Mouse (Mus musculus): ENCODE data around the gene A3galt2. TPM values are rescaled to one million over a fixed set of nuclear protein-coding genes. Genes with fewer than 3 reads are reported as not detected.
A peak's percentile ranks its signal among the peaks of the same experiment; 100 is the strongest.

A3galt2 gene
- polyA plus RNA-seq (2012; rRNA removed): 0.16 and 0.39 TPM in 2 replicates

GRCm38 (mm10) chr4:128755064-128755463, at the start of gene A3galt2:
TSS of gene A3galt2 (plus strand) at chr4:128755364.
- Histone ChIP-seq H3K36me3 (ENCODE audit: control insufficient read depth, insufficient read depth, low read length) (0 out of 2 replicates have a peak, but pooled peaks cover 2% of the 10 kb centered on the region), H3K27ac (ENCODE audit: insufficient read depth, low read depth, low read length) (no peak within 1 kb of the TSS), H3K4me3 (ENCODE audit: insufficient read depth, low read depth, low read length) (no peak within 1 kb of the TSS), H3K27me3 (replicated peaks; ENCODE audit: control insufficient read depth, insufficient read depth, low read length) (no peaks in the 10 kb centered on the region), H3K4me1 (ENCODE audit: control insufficient read depth, insufficient read depth, low read length) (no peaks in the 10 kb centered on the region)
- no peak for DNase-seq
- WGBS: 59% methylated on average over 3 of the region's 3 CpGs
- TF ChIP-seq POLR2A (IDR thresholded peaks at IDR 0.05; ENCODE audit: low read depth, low read length) (no peak), CTCF (conservative IDR thresholded peaks at IDR 0.05; ENCODE audit: insufficient read depth, insufficient read length, low read depth, low read length) (no peak)

DNA sequence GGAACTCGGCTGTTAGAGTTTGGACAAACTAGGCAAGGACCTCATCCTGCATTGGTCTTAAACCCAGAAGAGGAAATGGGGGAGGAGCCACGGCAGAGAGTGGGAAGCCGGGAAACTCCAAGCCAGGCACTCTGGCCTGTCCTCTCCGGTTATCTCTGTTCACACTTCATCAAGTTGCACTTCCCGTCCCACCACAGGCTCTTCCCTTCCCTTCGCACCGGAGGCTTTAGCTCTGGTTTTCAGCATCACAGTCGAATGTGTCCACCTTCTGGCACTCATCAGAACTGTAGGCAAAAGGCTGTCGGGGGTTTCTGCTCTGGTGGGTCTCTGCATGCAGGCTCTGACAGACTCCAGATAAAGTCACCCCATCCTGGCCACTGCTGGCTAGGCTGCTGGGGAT, 48.5 kb upstream of the A3galt2 start:
- H3K36me3 ChIP-seq (ENCODE audit: control insufficient read depth, insufficient read depth, low read length): no peaks in the 10 kb centered on the region
- TF ChIP-seq CTCF (conservative IDR thresholded peaks at IDR 0.05; ENCODE audit: insufficient read depth, insufficient read length, low read depth, low read length) (peak; percentile 50), POLR2A (IDR thresholded peaks at IDR 0.05; ENCODE audit: low read depth, low read length) (no peak)
- DNase-seq: peak; percentile 40
- H3K27ac ChIP-seq (ENCODE audit: insufficient read depth, low read depth, low read length): no peak overlapping the region
- 14% methylated on average over 9 of the region's 9 CpGs for WGBS
- H3K27me3 ChIP-seq (replicated peaks; ENCODE audit: control insufficient read depth, insufficient read depth, low read length): no peaks in the 10 kb centered on the region
- H3K4me1 ChIP-seq (ENCODE audit: control insufficient read depth, insufficient read depth, low read length): no peaks in the 10 kb centered on the region
- no peak overlapping the region for H3K4me3 ChIP-seq (ENCODE audit: insufficient read depth, low read depth, low read length)

DNA sequence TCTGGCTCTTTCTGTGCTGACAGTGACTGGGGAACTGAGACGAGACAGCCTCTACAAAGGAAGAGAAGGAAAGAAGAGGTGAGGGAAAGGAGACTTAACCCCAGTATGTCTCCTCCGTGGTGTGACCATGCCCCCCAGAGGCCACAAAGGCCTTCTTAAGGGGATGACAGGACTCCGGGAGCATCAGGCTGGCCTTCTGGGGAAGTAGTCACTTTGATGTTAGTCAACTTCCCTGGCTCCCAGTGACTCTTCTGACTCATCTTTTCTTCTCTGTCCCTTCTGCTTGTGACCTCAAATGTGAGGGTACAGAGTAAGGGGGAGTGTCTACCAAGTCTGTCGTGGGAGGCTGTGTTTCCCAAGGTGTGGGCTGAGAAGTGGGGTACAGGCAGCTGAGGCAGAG, 47.8 kb upstream of the A3galt2 start:
- 76% methylated on average over 4 of the region's 4 CpGs for WGBS
- DNase-seq: no peak
- no peaks in the 10 kb centered on the region for H3K4me1 ChIP-seq (ENCODE audit: control insufficient read depth, insufficient read depth, low read length)
- no peak overlapping the region for H3K27ac ChIP-seq (ENCODE audit: insufficient read depth, low read depth, low read length)
- no peaks in the 10 kb centered on the region for H3K36me3 ChIP-seq (ENCODE audit: control insufficient read depth, insufficient read depth, low read length)
- no peak for TF ChIP-seq POLR2A (IDR thresholded peaks at IDR 0.05; ENCODE audit: low read depth, low read length)
- peak; percentile 28; the same call in 1 of the 2 replicates for TF ChIP-seq CTCF (conservative IDR thresholded peaks at IDR 0.05; ENCODE audit: insufficient read depth, insufficient read length, low read depth, low read length)
- H3K27me3 ChIP-seq (replicated peaks; ENCODE audit: control insufficient read depth, insufficient read depth, low read length): no peaks in the 10 kb centered on the region
- no peak overlapping the region for H3K4me3 ChIP-seq (ENCODE audit: insufficient read depth, low read depth, low read length)

DNA sequence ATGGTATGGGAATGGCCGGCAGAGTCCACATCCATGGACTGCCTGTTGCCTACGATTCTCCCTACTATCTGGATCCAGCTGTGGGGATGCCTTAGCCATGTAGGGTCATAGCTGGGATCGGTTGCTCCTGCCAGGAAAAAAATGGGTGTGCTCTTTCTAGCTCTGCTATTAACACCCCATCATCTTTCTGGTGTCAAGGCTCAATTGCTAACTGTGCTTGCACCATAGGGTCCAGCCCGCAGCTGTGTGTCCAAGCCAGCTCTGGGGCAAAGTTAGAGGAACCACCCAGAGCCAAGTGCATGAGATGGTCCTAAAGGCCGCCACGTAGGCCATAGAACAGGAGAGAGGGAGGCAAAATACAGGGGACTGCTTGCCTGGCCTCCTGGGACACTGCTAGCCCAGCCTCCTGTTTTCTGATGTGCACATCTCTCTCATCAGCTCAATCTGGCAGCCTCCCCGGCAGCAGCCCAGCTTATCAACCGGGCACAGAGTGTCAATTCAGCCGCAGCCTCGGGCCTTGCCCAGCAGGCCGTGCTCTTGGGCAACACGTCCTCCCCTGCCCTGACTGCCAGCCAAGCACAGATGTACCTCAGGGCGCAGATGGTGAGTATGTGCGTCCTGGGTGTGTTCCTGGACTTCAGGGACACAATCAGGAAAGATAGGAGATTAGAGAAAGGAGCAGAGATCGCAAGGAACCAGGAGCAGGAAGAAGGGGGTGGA, 45.9 kb upstream of the A3galt2 start:
- DNase-seq: no peak

DNA sequence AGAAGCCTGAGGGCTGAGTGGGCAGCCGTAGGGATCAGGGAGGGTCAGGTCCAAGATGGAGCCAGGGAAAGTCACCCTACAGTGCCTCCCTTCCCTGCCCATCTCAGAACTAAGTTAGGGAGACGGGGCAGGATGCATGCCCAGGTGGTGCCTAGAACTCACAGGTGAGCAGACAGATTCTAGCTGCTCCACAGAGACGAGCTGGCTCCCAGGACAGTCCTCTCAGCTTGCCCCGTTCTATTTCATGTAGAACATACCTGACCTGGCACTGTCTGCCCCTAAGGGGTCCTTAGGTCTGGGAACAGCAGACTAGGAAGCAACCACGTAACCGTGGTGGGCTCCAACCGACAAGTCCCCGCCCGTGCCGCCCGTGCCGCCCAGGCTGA, 45.4 kb upstream of the A3galt2 start:
- no peak overlapping the region for H3K4me3 ChIP-seq (ENCODE audit: insufficient read depth, low read depth, low read length)
- H3K4me1 ChIP-seq (ENCODE audit: control insufficient read depth, insufficient read depth, low read length): no peaks in the 10 kb centered on the region
- H3K27me3 ChIP-seq (replicated peaks; ENCODE audit: control insufficient read depth, insufficient read depth, low read length): no peaks in the 10 kb centered on the region
- DNase-seq: no peak
- H3K27ac ChIP-seq (ENCODE audit: insufficient read depth, low read depth, low read length): no peak overlapping the region
- TF ChIP-seq POLR2A (IDR thresholded peaks at IDR 0.05; ENCODE audit: low read depth, low read length) (no peak), CTCF (conservative IDR thresholded peaks at IDR 0.05; ENCODE audit: insufficient read depth, insufficient read length, low read depth, low read length) (no peak)
- WGBS: 94% methylated on average over 12 of the region's 12 CpGs
- no peaks in the 10 kb centered on the region for H3K36me3 ChIP-seq (ENCODE audit: control insufficient read depth, insufficient read depth, low read length)

More for the DNA sequence above, 45.9 kb upstream of the A3galt2 start:
- H3K27ac ChIP-seq (ENCODE audit: insufficient read depth, low read depth, low read length): no peak overlapping the region
- no peak overlapping the region for H3K4me3 ChIP-seq (ENCODE audit: insufficient read depth, low read depth, low read length)
- no peaks in the 10 kb centered on the region for H3K27me3 ChIP-seq (replicated peaks; ENCODE audit: control insufficient read depth, insufficient read depth, low read length)
- H3K36me3 ChIP-seq (ENCODE audit: control insufficient read depth, insufficient read depth, low read length): no peaks in the 10 kb centered on the region
- H3K4me1 ChIP-seq (ENCODE audit: control insufficient read depth, insufficient read depth, low read length): no peaks in the 10 kb centered on the region
- WGBS: 88% methylated on average over 15 of the region's 15 CpGs
- TF ChIP-seq POLR2A (IDR thresholded peaks at IDR 0.05; ENCODE audit: low read depth, low read length) (no peak), CTCF (conservative IDR thresholded peaks at IDR 0.05; ENCODE audit: insufficient read depth, insufficient read length, low read depth, low read length) (no peak)

DNA sequence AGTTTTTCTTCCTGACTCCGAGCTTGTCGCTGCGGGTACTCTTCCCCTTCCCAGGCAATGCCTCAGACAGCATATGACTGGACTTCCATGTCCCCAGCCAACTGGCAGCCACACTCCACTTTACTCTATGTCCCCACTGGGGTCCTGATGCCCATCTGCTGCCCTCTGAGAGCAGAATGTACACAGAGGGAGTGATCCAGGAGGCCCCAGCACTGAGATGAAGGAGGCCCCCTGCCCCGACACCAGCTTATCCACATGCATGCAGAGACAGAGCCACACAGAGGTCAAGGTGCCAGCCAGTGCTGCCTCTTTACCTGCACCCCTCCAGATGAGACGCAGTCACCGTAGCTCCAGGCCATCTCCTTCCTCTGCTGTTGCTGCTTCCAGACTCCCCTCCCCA, 44.9 kb upstream of the A3galt2 start:
- H3K4me3 ChIP-seq (ENCODE audit: insufficient read depth, low read depth, low read length): no peak overlapping the region
- WGBS: 97% methylated on average over 6 of the region's 6 CpGs
- no peaks in the 10 kb centered on the region for H3K4me1 ChIP-seq (ENCODE audit: control insufficient read depth, insufficient read depth, low read length)
- H3K27me3 ChIP-seq (replicated peaks; ENCODE audit: control insufficient read depth, insufficient read depth, low read length): no peaks in the 10 kb centered on the region
- DNase-seq: no peak
- H3K27ac ChIP-seq (ENCODE audit: insufficient read depth, low read depth, low read length): no peak overlapping the region
- H3K36me3 ChIP-seq (ENCODE audit: control insufficient read depth, insufficient read depth, low read length): no peaks in the 10 kb centered on the region
- TF ChIP-seq POLR2A (IDR thresholded peaks at IDR 0.05; ENCODE audit: low read depth, low read length): no peak
- TF ChIP-seq CTCF (conservative IDR thresholded peaks at IDR 0.05; ENCODE audit: insufficient read depth, insufficient read length, low read depth, low read length): no peak

- H3K27me3 ChIP-seq (replicated peaks; ENCODE audit: control insufficient read depth, insufficient read depth, low read length): no peaks in the 10 kb centered on the region
- no peaks in the 10 kb centered on the region for H3K36me3 ChIP-seq (ENCODE audit: control insufficient read depth, insufficient read depth, low read length)
- TF ChIP-seq POLR2A (IDR thresholded peaks at IDR 0.05; ENCODE audit: low read depth, low read length) (no peak), CTCF (conservative IDR thresholded peaks at IDR 0.05; ENCODE audit: insufficient read depth, insufficient read length, low read depth, low read length) (no peak)
- no peak overlapping the region for H3K4me3 ChIP-seq (ENCODE audit: insufficient read depth, low read depth, low read length)
- H3K27ac ChIP-seq (ENCODE audit: insufficient read depth, low read depth, low read length): no peak overlapping the region
- DNase-seq: no peak
- no peaks in the 10 kb centered on the region for H3K4me1 ChIP-seq (ENCODE audit: control insufficient read depth, insufficient read depth, low read length)
- WGBS: 76% methylated on average over 9 of the region's 9 CpGs
Observed at GRCm38 (mm10) chr4:128710800-128711199, 44.4 kb upstream of the A3galt2 start.

Data from kidney, adult 2 months (tissue).